Mouse (Mus musculus) MEL-GATA-1-ER (cell line): ENCODE measurements around the gene Fxr2.
"Not testable (repeated sequence)": the region's sequence is repeated elsewhere in the genome, so short reads cannot be mapped to it uniquely, and the experiment has no call there.

ENCODE experiments used
- DNase-seq: peaks from one replicate; pipeline ENCODE4 v3.0.0-alpha.2; 2012; ENCODE audit warnings: low read depth; ENCODE audit errors: extremely low read depth

Gene Fxr2

DNA sequence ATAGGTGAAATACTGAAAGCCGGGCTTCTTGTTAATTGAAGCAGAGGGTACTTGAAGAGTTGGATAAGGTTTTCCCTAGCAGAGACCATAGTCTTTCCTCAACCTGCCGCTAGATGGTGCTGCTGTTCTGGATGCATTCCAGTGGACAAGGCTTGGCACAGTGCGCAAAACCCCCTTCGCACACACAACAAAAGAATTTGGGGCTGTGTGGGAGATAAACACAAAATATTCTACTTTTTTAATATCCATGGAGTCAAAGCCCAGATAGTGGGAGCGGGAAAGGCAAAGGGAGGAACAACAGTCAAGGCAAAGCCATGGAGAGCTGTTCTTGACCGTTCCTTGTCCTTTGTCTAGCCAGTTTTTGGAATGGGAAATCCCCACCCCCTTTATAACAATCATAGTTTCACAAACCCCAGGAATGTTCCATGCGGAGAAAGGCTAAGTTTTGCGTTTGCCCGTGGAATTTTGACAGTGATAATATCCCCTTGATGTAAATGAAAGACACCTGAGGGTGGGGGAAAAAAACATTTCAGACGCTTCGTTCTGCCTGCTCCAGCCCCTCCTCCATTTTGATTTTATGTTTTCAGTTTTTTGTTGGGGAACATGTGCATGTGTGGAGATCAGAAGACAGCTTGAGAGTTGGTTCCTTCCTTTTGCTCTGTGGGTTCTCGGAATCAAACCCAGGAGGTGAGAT, 50.2 kb downstream of the Fxr2 start:
- DNase-seq: peak; percentile 84

DNA sequence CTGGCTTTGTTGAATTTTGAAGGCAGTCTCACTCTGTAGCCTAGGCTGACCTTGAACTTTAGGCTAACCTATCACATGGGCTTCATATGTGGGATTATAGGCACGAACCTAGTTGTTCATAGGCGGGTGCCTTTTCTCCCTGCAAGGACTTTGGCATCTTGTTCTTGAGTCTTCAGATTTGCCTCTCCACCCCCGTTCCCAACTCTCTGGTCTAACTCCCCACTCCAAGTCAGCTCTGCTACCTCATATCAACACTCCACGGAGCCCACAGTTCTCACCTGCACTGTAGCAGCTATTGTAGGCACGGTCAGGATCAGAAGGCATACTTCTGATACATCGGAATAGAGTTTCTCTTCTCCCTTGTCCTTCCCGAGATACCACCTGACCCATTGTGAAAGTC, 50.8 kb downstream of the Fxr2 start:
- no peak for DNase-seq

- DNase-seq: no peak
Measured at GRCm38 (mm10) chr11:69684128-69684745, 51.4 kb downstream of the Fxr2 start.

GRCm38 (mm10) chr11:69684936-69685335, 52.1 kb downstream of the Fxr2 start:
- no peak for DNase-seq

GRCm38 (mm10) chr11:69685526-69686148, 52.8 kb downstream of the Fxr2 start, which contains the start of gene Tnfsf13:
Tnfsf13 (minus strand) TSS chr11:69685784.
- DNase-seq: no peak

DNA sequence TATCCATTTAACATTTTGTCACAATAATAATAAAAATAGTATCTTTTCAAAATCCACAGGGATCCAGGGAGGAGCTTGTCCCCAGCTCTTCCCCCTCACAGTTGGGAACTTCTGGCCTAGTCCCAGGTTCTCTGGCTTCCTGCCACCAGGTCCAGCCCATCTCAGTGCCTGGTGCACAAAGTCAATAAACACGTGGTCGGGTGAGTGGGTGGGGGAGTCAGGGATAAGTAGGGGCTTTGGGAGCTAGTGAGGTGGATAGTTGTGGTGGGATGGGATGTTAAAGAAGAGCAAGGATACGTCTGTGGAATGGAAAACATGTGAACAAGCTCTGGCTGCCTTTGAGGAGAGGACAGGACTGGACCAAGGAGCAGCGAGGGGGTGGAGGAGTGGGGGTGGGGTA, 53.6 kb downstream of the Fxr2 start:
- DNase-seq: no peak

DNA sequence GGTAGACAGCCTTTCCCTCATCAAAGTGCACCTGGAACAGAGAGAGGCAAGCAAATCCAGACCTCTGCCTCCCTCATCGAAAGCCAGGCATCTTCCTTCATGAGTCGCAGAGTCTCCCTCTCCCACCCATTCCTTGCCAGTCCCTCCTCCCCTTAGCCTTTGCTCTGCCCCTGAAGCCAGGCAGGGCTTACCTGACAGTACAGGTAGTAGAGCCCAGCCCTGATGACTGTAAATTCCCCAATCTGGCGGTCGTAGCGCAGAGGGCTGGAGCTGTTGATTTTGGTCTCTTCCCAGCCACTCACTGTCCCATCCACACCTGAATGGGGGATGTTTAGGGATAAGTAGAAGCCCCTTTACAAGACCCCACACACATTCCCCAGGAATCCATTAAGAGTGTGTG, 54.3 kb downstream of the Fxr2 start:
- DNase-seq: no peak

DNA sequence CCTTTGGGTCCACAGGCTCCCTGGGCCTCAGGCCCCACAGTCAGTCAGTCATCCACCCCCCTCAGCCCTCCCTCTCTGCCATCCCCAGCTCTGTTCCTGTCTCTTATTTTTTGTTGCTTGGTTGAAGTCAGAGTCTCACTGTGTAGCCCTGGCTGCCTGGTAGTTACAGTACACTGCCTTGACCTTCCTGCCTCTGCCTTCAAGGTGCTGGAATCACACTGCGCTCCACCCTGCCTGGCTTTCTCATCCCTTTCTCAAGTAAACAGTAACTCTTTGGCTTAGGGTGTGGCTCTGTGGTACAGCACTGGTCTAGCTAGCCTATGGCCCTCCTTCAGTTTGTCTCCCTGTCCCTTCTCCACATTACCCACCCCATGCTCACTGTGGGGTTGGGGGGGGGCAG, 57.1 kb downstream of the Fxr2 start:
- DNase-seq: no peak

- no peak for DNase-seq
Measured at GRCm38 (mm10) chr11:69692196-69692811, 59.5 kb downstream of the Fxr2 start.

GRCm38 (mm10) chr11:69692863-69693262, 60.1 kb downstream of the Fxr2 start:
- no peak for DNase-seq

GRCm38 (mm10) chr11:69693421-69693965, 60.7 kb downstream of the Fxr2 start:
- DNase-seq: no peak

DNA sequence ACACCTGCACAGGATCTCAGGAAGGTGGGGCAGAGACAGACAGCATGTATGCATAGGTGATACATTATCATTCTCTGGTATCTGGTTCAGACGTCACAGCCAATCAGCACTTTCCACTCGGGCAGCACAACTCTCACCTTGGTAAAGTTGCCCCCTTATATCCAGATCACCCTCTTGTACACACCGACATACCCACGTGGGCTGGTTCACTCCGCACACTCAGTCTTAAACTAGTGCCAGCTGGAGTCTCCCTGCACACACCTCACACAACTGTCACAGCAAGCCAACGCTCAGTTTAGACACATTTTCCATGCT, 62.2 kb downstream of the Fxr2 start:
- DNase-seq: no peak

GRCm38 (mm10) chr11:69695361-69696181, 62.8 kb downstream of the Fxr2 start, which contains the start of the genes Tnfsf12 and Tnfsfm13:
Tnfsf12 (minus strand) TSS chr11:69695849.
Tnfsfm13 (minus strand) TSS chr11:69696098.
- DNase-seq: no peak

DNA sequence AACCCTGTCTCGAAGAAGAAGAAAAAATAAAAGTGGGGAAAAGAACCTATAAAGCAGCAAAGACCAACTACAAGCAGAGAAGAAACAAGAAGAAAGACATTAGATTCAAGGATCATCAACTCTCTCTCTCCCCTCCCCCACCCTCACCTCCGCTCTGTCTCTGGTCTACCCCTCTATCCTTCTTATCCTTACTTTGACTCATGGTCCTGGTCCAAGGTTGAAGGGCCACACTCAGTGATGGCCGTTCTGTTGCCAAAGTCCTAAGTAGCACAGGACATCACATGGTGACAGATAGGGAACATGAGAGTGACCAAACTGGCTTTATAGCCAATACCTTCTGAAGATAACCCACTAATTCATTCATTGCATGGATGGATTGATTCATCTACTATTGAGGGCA, 64.6 kb downstream of the Fxr2 start:
- no peak for DNase-seq

GRCm38 (mm10) chr11:69698574-69698973, 65.8 kb downstream of the Fxr2 start:
- no peak for DNase-seq

- no peak for DNase-seq
Measured at GRCm38 (mm10) chr11:69699595-69699994, 66.8 kb downstream of the Fxr2 start.

DNA sequence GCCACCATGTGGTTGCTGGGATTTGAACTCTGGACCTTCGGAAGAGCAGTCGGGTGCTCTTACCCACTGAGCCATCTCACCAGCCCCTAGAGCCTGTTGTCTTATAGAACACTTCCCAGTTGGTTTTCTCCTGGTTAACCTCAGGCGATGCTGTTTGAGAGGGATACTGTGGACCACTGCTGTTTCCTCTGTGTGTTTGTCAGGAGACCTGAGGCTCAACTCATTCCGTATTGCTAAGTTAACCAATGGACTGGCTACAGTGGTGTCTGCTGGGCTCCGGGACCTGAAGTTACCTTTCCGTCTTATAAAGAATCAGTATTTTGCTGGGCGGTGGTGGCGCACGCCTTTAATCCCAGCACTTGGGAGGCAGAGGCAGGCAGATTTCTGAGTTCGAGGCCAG, 70.1 kb downstream of the Fxr2 start:
- DNase-seq: not testable (repeated sequence)
